Mouse (Mus musculus): ENCODE measurements around the gene Rdh16f1.
"Not testable (repeated sequence)": the region's sequence is repeated elsewhere in the genome, so short reads cannot be mapped to it uniquely, and the experiment has no call there.

Gene Rdh16f1

GRCm38 (mm10) chr10:127750136-127750777 is 9.3 kb upstream of the Rdh16f1 start:
- DNase-seq: peak; percentile 33 to 35

GRCm38 (mm10) chr10:127751548-127751947 is 8.0 kb upstream of the Rdh16f1 start, which contains the start of gene Gpr182:
Gene Gpr182, minus strand, starts transcription at chr10:127751732.
- DNase-seq: no peak

GRCm38 (mm10) chr10:127754566-127755166 is 4.9 kb upstream of the Rdh16f1 start:
- peak; percentile 53 to 56 for DNase-seq

GRCm38 (mm10) chr10:127755246-127755645 is 4.3 kb upstream of the Rdh16f1 start:
- DNase-seq: no peak

GRCm38 (mm10) chr10:127755770-127756468 is 3.7 kb upstream of the Rdh16f1 start:
- DNase-seq: no peak

GRCm38 (mm10) chr10:127762926-127763325 is 3.3 kb downstream of the Rdh16f1 start:
- peak in 1 of 2 experiments; percentile 1 for DNase-seq

- peak; percentile 66 to 68 for DNase-seq
Observed at GRCm38 (mm10) chr10:127763914-127764680, 4.5 kb downstream of the Rdh16f1 start.

GRCm38 (mm10) chr10:127766564-127766963 is 7.0 kb downstream of the Rdh16f1 start:
- DNase-seq: no peak

GRCm38 (mm10) chr10:127776011-127776410 is 16.4 kb downstream of the Rdh16f1 start, which contains the start of gene Rdh9:
Gene Rdh9, plus strand, starts transcription at chr10:127776386.
- no peak for DNase-seq

GRCm38 (mm10) chr10:127782321-127782720 is 22.7 kb downstream of the Rdh16f1 start:
- DNase-seq: not testable (repeated sequence)

- not testable (repeated sequence) for DNase-seq
Observed at GRCm38 (mm10) chr10:127785411-127785810, 25.8 kb downstream of the Rdh16f1 start.

GRCm38 (mm10) chr10:127799295-127799694 is 39.7 kb downstream of the Rdh16f1 start:
- no peak for DNase-seq

GRCm38 (mm10) chr10:127800891-127801290 is 41.3 kb downstream of the Rdh16f1 start, which contains the start of gene Rdh16:
Gene Rdh16, plus strand, starts transcription at chr10:127801152.
- no peak for DNase-seq

GRCm38 (mm10) chr10:127801612-127802011 is 42.0 kb downstream of the Rdh16f1 start:
- no peak for DNase-seq

GRCm38 (mm10) chr10:127802236-127802635 is 42.6 kb downstream of the Rdh16f1 start:
- DNase-seq: no peak

GRCm38 (mm10) chr10:127804416-127804815 is 44.8 kb downstream of the Rdh16f1 start:
- no peak for DNase-seq

GRCm38 (mm10) chr10:127815888-127816287 is 56.3 kb downstream of the Rdh16f1 start:
- no peak for DNase-seq

GRCm38 (mm10) chr10:127817268-127817910 is 57.8 kb downstream of the Rdh16f1 start:
- DNase-seq: not testable (repeated sequence)

GRCm38 (mm10) chr10:127821806-127822205 is 62.2 kb downstream of the Rdh16f1 start:
- DNase-seq: not testable (repeated sequence)

GRCm38 (mm10) chr10:127825386-127825785 is 65.8 kb downstream of the Rdh16f1 start:
- peak; percentile 34 for DNase-seq

GRCm38 (mm10) chr10:127829121-127829520 is 69.5 kb downstream of the Rdh16f1 start:
- peak; percentile 11 to 18 for DNase-seq

GRCm38 (mm10) chr10:127834186-127834585 is 74.6 kb downstream of the Rdh16f1 start:
- not testable (repeated sequence) for DNase-seq
